Mouse (Mus musculus): Measurements from ENCODE around the gene Cdc40.

DNA sequence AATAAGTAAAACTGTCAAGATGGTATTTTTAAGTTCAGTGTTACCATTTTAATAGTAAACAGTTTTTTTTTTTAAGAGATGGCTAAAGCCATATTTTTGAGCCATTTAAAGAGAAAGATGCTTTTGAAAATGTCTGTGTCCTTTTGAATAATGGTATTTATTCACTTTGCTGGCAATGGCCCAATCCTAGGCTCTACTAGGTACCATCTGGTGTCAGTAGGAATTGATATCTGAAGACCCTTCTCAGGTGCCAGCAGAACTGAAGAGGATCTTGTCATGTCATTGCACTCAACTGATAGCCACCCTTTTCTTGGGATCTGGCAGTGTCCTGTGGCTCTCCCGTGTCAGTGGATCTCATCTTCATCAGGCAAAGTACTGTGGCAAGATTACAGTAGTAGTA lies 23.0 kb upstream of the Cdc40 start:
- TF ChIP-seq CTCF (IDR thresholded peaks at IDR 0.05; ENCODE audit: borderline replicate concordance, insufficient read depth, low read depth, low read length) (no peak), POLR2A (IDR thresholded peaks at IDR 0.05; ENCODE audit: borderline replicate concordance, insufficient read depth, low read length) (no peak)

All from cerebellum, adult 2 months (tissue).